8 mouse cellular contexts compared by ENCODE assay signal in genomic region chr6:120978019-120978621, GRCm38 (mm10).
A peak's percentile ranks its signal among the peaks of the same experiment; 100 is the strongest.
DNase-seq lines count a peak whose midpoint lies in the region; ATAC-seq lines count a peak whose summit lies in the region.

No protein-coding gene starts in this region.

- H3K4me3 ChIP-seq in forebrain, embryonic 12.5 days (replicated peaks) = no peak overlapping the region
- no peak overlapping the region for H3K4me3 ChIP-seq in forebrain, embryonic 16.5 days (replicated peaks; ENCODE audit: low read length)
- H3K4me3 ChIP-seq in neural tube, embryonic 13.5 days = no peak overlapping the region

- H3K4me2 ChIP-seq in forebrain, embryonic 12.5 days = no peak overlapping the region
- no peak overlapping the region for H3K4me2 ChIP-seq in forebrain, embryonic 16.5 days (ENCODE audit: low read length)
- no peak overlapping the region for H3K4me2 ChIP-seq in neural tube, embryonic 13.5 days

- H3K36me3 ChIP-seq in forebrain, embryonic 12.5 days (replicated peaks) = peaks cover 18% of the 10 kb centered on the region
- peaks cover 8% of the 10 kb centered on the region; the same call in 1 of the 2 replicates for H3K36me3 ChIP-seq in forebrain, embryonic 16.5 days (ENCODE audit: control insufficient read depth, insufficient read depth)
- peaks cover 44% of the 10 kb centered on the region for H3K36me3 ChIP-seq in neural tube, embryonic 13.5 days

- peaks cover 6% of the 10 kb centered on the region for H3K4me1 ChIP-seq in forebrain, embryonic 12.5 days
- H3K4me1 ChIP-seq in forebrain, embryonic 16.5 days (replicated peaks; ENCODE audit: control insufficient read depth, insufficient read depth, low read length) = peaks cover 5% of the 10 kb centered on the region
- peaks cover 23% of the 10 kb centered on the region for H3K4me1 ChIP-seq in neural tube, embryonic 13.5 days (replicated peaks)

- DNase-seq in forelimb bud, embryonic 11.5 days (ENCODE audit: low read depth, low spot score) = peak; percentile 24
- peak; percentile 65 to 75 for DNase-seq in kidney, postnatal 4 days
- no peak for DNase-seq in left cerebral cortex, adult 8-10 months (ENCODE audit: low spot score in 2 of 2)
- DNase-seq in gastrocnemius, postnatal 4 days (ENCODE audit: low spot score in 2 of 2) = no peak

- H3K9me3 ChIP-seq in forebrain, embryonic 12.5 days = no peaks in the 10 kb centered on the region
- H3K9me3 ChIP-seq in forebrain, embryonic 16.5 days (ENCODE audit: control insufficient read depth, low read length) = no peaks in the 10 kb centered on the region
- H3K9me3 ChIP-seq in neural tube, embryonic 13.5 days = no peaks in the 10 kb centered on the region

- WGBS in forebrain, embryonic 12.5 days = 72% methylated on average over 18 of the region's 18 CpGs
- WGBS in forebrain, embryonic 16.5 days = 77% methylated on average over 18 of the region's 18 CpGs
- 41% methylated on average over 18 of the region's 18 CpGs for WGBS in neural tube, embryonic 13.5 days

- H3K27ac ChIP-seq in forebrain, embryonic 12.5 days = peak overlapping the region; percentile 42; the same call in 1 of the 2 replicates
- no peak overlapping the region for H3K27ac ChIP-seq in forebrain, embryonic 16.5 days (ENCODE audit: low read length)
- H3K27ac ChIP-seq in neural tube, embryonic 13.5 days (replicated peaks) = peak overlapping the region; percentile 59

- no peaks in the 10 kb centered on the region for H3K27me3 ChIP-seq in forebrain, embryonic 12.5 days
- H3K27me3 ChIP-seq in forebrain, embryonic 16.5 days (replicated peaks; ENCODE audit: control insufficient read depth, insufficient read depth, low read length) = no peaks in the 10 kb centered on the region
- no peaks in the 10 kb centered on the region for H3K27me3 ChIP-seq in neural tube, embryonic 13.5 days

- no peak for ATAC-seq in forebrain, embryonic 12.5 days (ENCODE audit: low FRiP score)
- no peak for ATAC-seq in forebrain, embryonic 16.5 days
- ATAC-seq in CD4-positive, CD25-positive, alpha-beta regulatory T cell, adult 4 months = peak; percentile 82
- ATAC-seq in neural tube, embryonic 13.5 days (ENCODE audit: low read depth) = 0 out of 2 replicates have a peak, but pooled peaks have one; percentile 17

- H3K9ac ChIP-seq in forebrain, embryonic 12.5 days = no peak overlapping the region
- no peak overlapping the region for H3K9ac ChIP-seq in forebrain, embryonic 16.5 days (replicated peaks; ENCODE audit: low read depth, low read length)
- peak overlapping the region; percentile 12; the same call in 1 of the 2 replicates for H3K9ac ChIP-seq in neural tube, embryonic 13.5 days

Comparison
In these comparisons a context has a peak if more than half of its experiments do, and no peak if none do; other contexts are left out.
1. ATAC-seq: peak in CD4-positive, CD25-positive, alpha-beta regulatory T cell, adult 4 months (single experiment) and neural tube, embryonic 13.5 days (single experiment); none in forebrain, embryonic 12.5 days (single experiment) and forebrain, embryonic 16.5 days (single experiment).
2. DNase-seq: peak in forelimb bud, embryonic 11.5 days (single experiment) and kidney, postnatal 4 days (2 of 2); none in left cerebral cortex, adult 8-10 months (0 of 2) and gastrocnemius, postnatal 4 days (0 of 2).